Mouse (Mus musculus): ENCODE measurements around the gene Ptgfrn. TPM values are rescaled to one million over a fixed set of nuclear protein-coding genes. Genes with fewer than 3 reads are reported as not detected.
A peak's percentile ranks its signal among the peaks of the same experiment; 100 is the strongest.

Gene Ptgfrn
- total and polyA plus RNA-seq, 3 experiments = not detected

DNA sequence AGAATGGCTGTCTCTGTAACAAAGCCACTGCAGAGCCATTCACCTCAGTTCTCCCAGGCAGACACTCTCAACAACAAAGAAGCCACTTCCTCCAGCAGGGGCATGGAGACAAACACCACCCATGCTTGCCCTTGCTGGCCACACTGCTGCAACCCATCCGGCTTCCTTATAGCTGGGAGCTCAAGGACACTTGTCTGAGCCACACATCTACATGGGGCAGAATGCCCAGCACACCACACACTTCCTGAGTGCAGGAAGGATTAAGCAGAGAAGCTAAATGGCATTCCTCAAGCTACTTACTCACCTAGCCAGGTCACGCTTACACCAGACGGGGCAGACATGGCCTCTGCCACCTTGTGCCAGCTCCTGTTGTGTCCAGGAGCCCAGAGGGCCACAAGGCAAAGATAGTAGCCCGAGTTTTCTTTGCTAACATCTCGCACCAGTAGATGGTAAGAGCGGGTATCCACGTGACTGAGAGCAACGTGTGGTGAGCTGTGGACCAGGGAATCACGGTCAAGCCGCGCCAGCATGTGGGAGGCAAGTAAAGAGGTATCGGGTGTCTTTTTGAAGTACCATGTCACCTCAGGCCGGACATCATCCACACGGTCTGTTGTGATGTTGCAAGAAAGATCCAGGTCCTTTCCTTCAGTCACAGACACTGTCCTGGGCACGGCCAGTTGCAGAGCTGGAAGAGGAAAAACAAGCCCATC lies 37.4 kb downstream of the Ptgfrn start:
- no peaks in the 10 kb centered on the region for H3K36me3 ChIP-seq (replicated peaks in 1 of 2; ENCODE audit: control insufficient read depth in 1 of 2, insufficient read depth in 1 of 2, low read length in 1 of 2)
- H3K4me2 ChIP-seq (ENCODE audit: insufficient read depth, low read depth, poor library complexity, severe bottlenecking) = peak overlapping the region; percentile 25
- H3K79me2 ChIP-seq (replicated peaks; ENCODE audit: control insufficient read depth, extremely low read depth, insufficient read depth, poor library complexity, severe bottlenecking) = no peaks in the 10 kb centered on the region
- H3K9ac ChIP-seq (ENCODE audit: insufficient read depth, low read depth) = no peak overlapping the region
- H3K27ac ChIP-seq (ENCODE audit: insufficient read depth, low read depth) = no peak overlapping the region
- peaks cover 4 to 7% of the 10 kb centered on the region in 2 experiments; a peak in 3 of 4 replicates for H3K4me1 ChIP-seq (ENCODE audit: control insufficient read depth in 1 of 2, insufficient read depth in 2 of 2)
- DNase-seq (ENCODE audit: extremely low read depth) = no peak
- no peaks in the 10 kb centered on the region for H3K27me3 ChIP-seq (replicated peaks)
- H3K4me3 ChIP-seq (replicated peaks in 1 of 3; ENCODE audit: low read depth in 2 of 3, low read length in 2 of 3, poor library complexity in 1 of 3) = no peak overlapping the region
- TF ChIP-seq BHLHE40 (IDR thresholded peaks at IDR 0.05; ENCODE audit: low read depth, low read length) = 0 out of 2 replicates have a peak, but pooled peaks have one; percentile 14
- TF ChIP-seq TBP (conservative IDR thresholded peaks at IDR 0.05; ENCODE audit: low read depth, low read length) = no peak
- TF ChIP-seq ZKSCAN1 (IDR thresholded peaks at IDR 0.05; ENCODE audit: borderline replicate concordance, low read depth, low read length) = no peak
- TF ChIP-seq SIN3A (IDR thresholded peaks at IDR 0.05; ENCODE audit: low read length) = no peak
- TF ChIP-seq HCFC1 (IDR thresholded peaks at IDR 0.05; ENCODE audit: low read depth, low read length) = no peak
- in situ Hi-C loops (cut with MboI; ENCODE audit: low pct_ligation_motif_present, low pct_unique_long_range_greater_than_20kb, low sequenced_read_pairs) (no loop called here), dilution Hi-C loops (cut with MboI; ENCODE audit: extremely low pct_ligation_motif_present, extremely low pct_unique_long_range_greater_than_20kb, low sequenced_read_pairs) (no loop called here)
- no peaks in the 10 kb centered on the region for H3K9me3 ChIP-seq (replicated peaks; ENCODE audit: low read length)

DNA sequence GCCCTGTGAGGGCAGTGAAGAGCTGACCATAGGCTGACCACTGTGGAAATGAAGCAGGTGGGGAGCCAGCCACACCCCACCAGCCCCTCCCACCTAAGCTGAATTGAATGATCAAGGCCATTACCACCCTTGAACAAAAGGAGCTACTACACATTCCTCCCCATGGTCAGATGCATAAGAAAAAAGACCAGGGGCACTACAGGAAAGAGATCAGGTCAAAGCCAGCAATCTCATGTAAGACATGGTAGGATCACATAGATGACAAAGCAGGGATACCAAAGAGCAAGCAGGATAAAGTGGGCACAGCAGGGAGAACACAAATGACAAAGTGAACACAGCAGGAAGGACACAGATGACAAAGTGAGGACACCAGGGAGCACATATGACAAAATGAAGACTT lies 38.5 kb downstream of the Ptgfrn start:
- Histone ChIP-seq H3K27me3 (replicated peaks) (no peaks in the 10 kb centered on the region), H3K36me3 (replicated peaks in 1 of 2; ENCODE audit: control insufficient read depth in 1 of 2, insufficient read depth in 1 of 2, low read length in 1 of 2) (no peaks in the 10 kb centered on the region), H3K9ac (ENCODE audit: insufficient read depth, low read depth) (no peak overlapping the region), H3K79me2 (replicated peaks; ENCODE audit: control insufficient read depth, extremely low read depth, insufficient read depth, poor library complexity, severe bottlenecking) (no peaks in the 10 kb centered on the region), H3K9me3 (replicated peaks; ENCODE audit: low read length) (no peaks in the 10 kb centered on the region), H3K27ac (ENCODE audit: insufficient read depth, low read depth) (no peak overlapping the region), H3K4me2 (ENCODE audit: insufficient read depth, low read depth, poor library complexity, severe bottlenecking) (no peak overlapping the region), H3K4me3 (replicated peaks in 1 of 3; ENCODE audit: low read depth in 2 of 3, low read length in 2 of 3, poor library complexity in 1 of 3) (no peak overlapping the region), H3K4me1 (ENCODE audit: control insufficient read depth in 1 of 2, insufficient read depth in 2 of 2) (peaks cover 4 to 7% of the 10 kb centered on the region in 2 experiments; a peak in 3 of 4 replicates)
- dilution Hi-C loops (cut with MboI; ENCODE audit: extremely low pct_ligation_motif_present, extremely low pct_unique_long_range_greater_than_20kb, low sequenced_read_pairs) (no loop called here), in situ Hi-C loops (cut with MboI; ENCODE audit: low pct_ligation_motif_present, low pct_unique_long_range_greater_than_20kb, low sequenced_read_pairs) (no loop called here)
- no peak for TF ChIP-seq PAX5 (IDR thresholded peaks at IDR 0.05; ENCODE audit: low read length)
- TF ChIP-seq HCFC1 (IDR thresholded peaks at IDR 0.05; ENCODE audit: low read depth, low read length) = no peak
- no peak for TF ChIP-seq POLR2A (IDR thresholded peaks at IDR 0.05; ENCODE audit: low read depth, low read length)
- no peak for TF ChIP-seq JUN (IDR thresholded peaks at IDR 0.05; ENCODE audit: insufficient read depth, low read depth, low read length)
- TF ChIP-seq NRF1 (IDR thresholded peaks at IDR 0.05; ENCODE audit: low read depth, low read length) = no peak
- no peak for TF ChIP-seq NELFE (IDR thresholded peaks at IDR 0.05; ENCODE audit: low read depth, low read length)
- no peak for TF ChIP-seq ZMIZ1 (IDR thresholded peaks at IDR 0.05; ENCODE audit: low read depth, low read length)
- no peak for DNase-seq (ENCODE audit: extremely low read depth)

DNA sequence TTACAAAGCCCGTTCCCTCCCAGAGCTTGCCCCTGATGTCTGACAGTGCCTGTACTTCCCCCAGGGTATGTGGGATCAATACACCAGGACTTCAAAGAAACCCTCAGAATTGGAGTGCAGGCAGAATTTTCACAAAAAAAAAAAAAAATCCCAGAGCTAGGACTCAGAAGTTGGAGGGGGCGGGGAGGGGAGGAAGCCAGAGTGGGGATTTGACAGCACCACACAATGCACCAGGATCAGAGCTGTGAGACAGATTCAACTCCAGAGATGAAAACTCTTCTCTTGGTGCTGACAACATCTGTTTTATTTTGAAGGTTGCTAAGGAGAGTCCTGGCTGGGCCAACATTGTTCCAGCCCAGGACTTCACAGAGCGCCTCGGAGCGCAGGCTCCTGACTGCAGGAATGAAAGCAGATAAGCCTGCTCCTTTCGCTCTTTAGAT lies 39.3 kb downstream of the Ptgfrn start:
- Histone ChIP-seq H3K27me3 (replicated peaks) (no peaks in the 10 kb centered on the region), H3K4me3 (replicated peaks in 1 of 3; ENCODE audit: low read depth in 2 of 3, low read length in 2 of 3, poor library complexity in 1 of 3) (no peak overlapping the region), H3K79me2 (replicated peaks; ENCODE audit: control insufficient read depth, extremely low read depth, insufficient read depth, poor library complexity, severe bottlenecking) (no peaks in the 10 kb centered on the region), H3K9me3 (replicated peaks; ENCODE audit: low read length) (no peaks in the 10 kb centered on the region), H3K4me2 (ENCODE audit: insufficient read depth, low read depth, poor library complexity, severe bottlenecking) (no peak overlapping the region), H3K4me1 (ENCODE audit: control insufficient read depth in 1 of 2, insufficient read depth in 2 of 2) (peaks cover 4 to 7% of the 10 kb centered on the region in 2 experiments; a peak in 3 of 4 replicates), H3K36me3 (replicated peaks in 1 of 2; ENCODE audit: control insufficient read depth in 1 of 2, insufficient read depth in 1 of 2, low read length in 1 of 2) (no peaks in the 10 kb centered on the region), H3K9ac (ENCODE audit: insufficient read depth, low read depth) (no peak overlapping the region), H3K27ac (ENCODE audit: insufficient read depth, low read depth) (no peak overlapping the region)
- in situ Hi-C loops (cut with MboI; ENCODE audit: low pct_ligation_motif_present, low pct_unique_long_range_greater_than_20kb, low sequenced_read_pairs) (no loop called here), dilution Hi-C loops (cut with MboI; ENCODE audit: extremely low pct_ligation_motif_present, extremely low pct_unique_long_range_greater_than_20kb, low sequenced_read_pairs) (no loop called here)
- TF ChIP-seq MAZ (IDR thresholded peaks at IDR 0.05; ENCODE audit: low read depth, low read length) = no peak
- no peak for TF ChIP-seq E2F4 (IDR thresholded peaks at IDR 0.05; ENCODE audit: insufficient replicate concordance, low read depth, low read length)
- TF ChIP-seq MAX (IDR thresholded peaks at IDR 0.05; ENCODE audit: low read length) = no peak
- TF ChIP-seq MEF2A (IDR thresholded peaks at IDR 0.05; ENCODE audit: borderline replicate concordance, low read depth, low read length) = no peak
- no peak for TF ChIP-seq NRF1 (IDR thresholded peaks at IDR 0.05; ENCODE audit: low read depth, low read length)
- no peak for TF ChIP-seq MYC (IDR thresholded peaks at IDR 0.05; ENCODE audit: low read depth, low read length)
- TF ChIP-seq ETS1 (conservative IDR thresholded peaks at IDR 0.05; ENCODE audit: low read depth, low read length) = no peak
- TF ChIP-seq TCF12 (IDR thresholded peaks at IDR 0.05; ENCODE audit: low read depth, low read length) = no peak
- TF ChIP-seq USF2 (conservative IDR thresholded peaks at IDR 0.05; ENCODE audit: low read depth, low read length) = no peak
- no peak for TF ChIP-seq ZMIZ1 (IDR thresholded peaks at IDR 0.05; ENCODE audit: low read depth, low read length)
- no peak for TF ChIP-seq POLR2AphosphoS2 (IDR thresholded peaks at IDR 0.05; ENCODE audit: low read depth, low read length)
- no peak for TF ChIP-seq UBTF (IDR thresholded peaks at IDR 0.05; ENCODE audit: low read depth, low read length)
- no peak for TF ChIP-seq MAFK (IDR thresholded peaks at IDR 0.05; ENCODE audit: insufficient replicate concordance, low read length)
- no peak for TF ChIP-seq TBP (conservative IDR thresholded peaks at IDR 0.05; ENCODE audit: low read depth, low read length)
- DNase-seq (ENCODE audit: extremely low read depth) = no peak
